Mouse (Mus musculus) intestine, postnatal 0 days (tissue): ENCODE data around the gene Ap1m2. TPM values are rescaled to one million over a fixed set of nuclear protein-coding genes. Genes with fewer than 3 reads are reported as not detected.

Experiments used
- ATAC-seq: fragments of 200-750 bp; cut with Nextera tagmentation; 2 replicates; pipeline ENCODE4 v1.8.0; 2017; ENCODE audit warnings: mild to moderate bottlenecking, moderate TSS enrichment, moderate library complexity
- H3K27ac ChIP-seq: fragments of 300-500 bp; sonication (generic); 2 replicates; pipeline ENCODE4 v1.5.1; 2014; ENCODE audit warnings: mild to moderate bottlenecking, low read depth, low read length, moderate library complexity
- H3K27me3 ChIP-seq: fragments of 300-500 bp; sonication (generic); replicated peaks from 2 replicates; pipeline ENCODE4 v1.6.1; 2014; ENCODE audit warnings: low read length, mixed read lengths; ENCODE audit not compliant: control insufficient read depth, insufficient read depth
- H3K36me3 ChIP-seq: fragments of 300-500 bp; sonication (generic); 2 replicates; pipeline ENCODE4 v1.6.1; 2014; ENCODE audit warnings: mild to moderate bottlenecking, moderate library complexity; ENCODE audit not compliant: control insufficient read depth, insufficient read depth
- H3K4me1 ChIP-seq: fragments of 300-500 bp; sonication (generic); replicated peaks from 2 replicates; pipeline ENCODE4 v1.6.1; 2014; ENCODE audit warnings: antibody characterized with exemption, low read length, mixed read lengths; ENCODE audit not compliant: control insufficient read depth, insufficient read depth
- H3K4me2 ChIP-seq: fragments of 300-500 bp; sonication (generic); replicated peaks from 2 replicates; pipeline ENCODE4 v1.6.1; 2014; ENCODE audit warnings: low read depth, mild to moderate bottlenecking, moderate library complexity
- H3K4me3 ChIP-seq: fragments of 300-500 bp; sonication (generic); 2 replicates; pipeline ENCODE4 v1.5.1; 2014; ENCODE audit warnings: low read depth, low read length
- H3K9ac ChIP-seq: fragments of 300-500 bp; sonication (generic); 2 replicates; pipeline ENCODE4 v1.6.1; 2014; ENCODE audit warnings: mild to moderate bottlenecking, low read depth, low read length
- H3K9me3 ChIP-seq: fragments of 300-500 bp; sonication (generic); 2 replicates; pipeline ENCODE4 v1.6.1; 2016; ENCODE audit warnings: mixed run types; ENCODE audit not compliant: control insufficient read depth
- CTCF ChIP-seq: sonication (generic); IDR thresholded peaks from 2 replicates; pipeline ENCODE4 v1.5.1; 2016; ENCODE audit warnings: low read depth, mild to moderate bottlenecking, control low read depth, antibody characterized with exemption, moderate library complexity
- WGBS: fragments of 180-500 bp; shearing (Covaris S2); extraction: QIAGEN DNeasy Blood & Tissue Kit; methylation state at CpG from one replicate; pipeline ENCODE4 v1.1.7; 2014; 5-methylcytosine and 5-hydroxymethylcytosine counted together
- polyA plus RNA-seq: library from polyadenylated mRNA; unstranded; fragments of >200 nt; fragmentation: Nextera tagmentation; extraction: Ambion mirVana; gene quantifications from 2 replicates; pipeline ENCODE4 v1.2.1, GENCODE M21; 2015

The Ap1m2 gene
- polyA plus RNA-seq, 1 experiment from 2014 or later: 192 TPM

GRCm38 (mm10) chr9:21251116-21251735, 60.9 kb downstream of the Ap1m2 start:
- no peaks in the 10 kb centered on the region for H3K4me1 ChIP-seq
- no peak overlapping the region for H3K9ac ChIP-seq
- H3K27me3 ChIP-seq: peaks cover 47% of the 10 kb centered on the region
- H3K4me2 ChIP-seq: no peak overlapping the region
- H3K36me3 ChIP-seq: no peaks in the 10 kb centered on the region
- 62% methylated on average over 13 of the region's 13 CpGs for WGBS
- H3K4me3 ChIP-seq: no peak overlapping the region
- no peak for TF ChIP-seq CTCF
- no peaks in the 10 kb centered on the region for H3K9me3 ChIP-seq
- ATAC-seq: no peak
- H3K27ac ChIP-seq: no peak overlapping the region

GRCm38 (mm10) chr9:21250509-21250908, 61.6 kb downstream of the Ap1m2 start:
- H3K36me3 ChIP-seq: no peaks in the 10 kb centered on the region
- no peak overlapping the region for H3K4me2 ChIP-seq
- no peaks in the 10 kb centered on the region for H3K4me1 ChIP-seq
- H3K27me3 ChIP-seq: peaks cover 54% of the 10 kb centered on the region
- H3K9me3 ChIP-seq: no peaks in the 10 kb centered on the region
- ATAC-seq: no peak
- TF ChIP-seq CTCF: no peak
- no peak overlapping the region for H3K9ac ChIP-seq
- WGBS: 50% methylated on average over 2 of the region's 2 CpGs
- no peak overlapping the region for H3K4me3 ChIP-seq
- H3K27ac ChIP-seq: no peak overlapping the region

GRCm38 (mm10) chr9:21249629-21250508, 62.3 kb downstream of the Ap1m2 start:
- H3K4me1 ChIP-seq: no peaks in the 10 kb centered on the region
- no peaks in the 10 kb centered on the region for H3K9me3 ChIP-seq
- no peak overlapping the region for H3K4me3 ChIP-seq
- no peak overlapping the region for H3K9ac ChIP-seq
- H3K4me2 ChIP-seq: no peak overlapping the region
- H3K36me3 ChIP-seq: no peaks in the 10 kb centered on the region
- no peak overlapping the region for H3K27ac ChIP-seq
- no peak for ATAC-seq
- H3K27me3 ChIP-seq: peaks cover 60% of the 10 kb centered on the region
- no peak for TF ChIP-seq CTCF
- WGBS: 29% methylated on average over 17 of the region's 17 CpGs

- Histone ChIP-seq H3K4me2 (peak within 1 kb of the TSS; percentile 59), H3K27ac (no peak within 1 kb of the TSS), H3K36me3 (no peaks in the 10 kb centered on the region), H3K9ac (no peak within 1 kb of the TSS), H3K9me3 (no peaks in the 10 kb centered on the region), H3K27me3 (peaks cover 76% of the 10 kb centered on the region), H3K4me1 (peaks cover 3% of the 10 kb centered on the region), H3K4me3 (peak within 1 kb of the TSS; percentile 32)
- ATAC-seq: no peak
- 3% methylated on average over 29 of the region's 30 CpGs for WGBS
- no peak for TF ChIP-seq CTCF
Measured at GRCm38 (mm10) chr9:21248326-21248725, 63.8 kb downstream of the Ap1m2 start, which contains the start of gene S1pr5. Gene S1pr5 (minus strand): TSS chr9:21248443.

GRCm38 (mm10) chr9:21246342-21246741, 65.8 kb downstream of the Ap1m2 start:
- WGBS: 91% methylated on average over 1 of the region's 1 CpGs
- H3K27me3 ChIP-seq: peaks cover 76% of the 10 kb centered on the region

DNA sequence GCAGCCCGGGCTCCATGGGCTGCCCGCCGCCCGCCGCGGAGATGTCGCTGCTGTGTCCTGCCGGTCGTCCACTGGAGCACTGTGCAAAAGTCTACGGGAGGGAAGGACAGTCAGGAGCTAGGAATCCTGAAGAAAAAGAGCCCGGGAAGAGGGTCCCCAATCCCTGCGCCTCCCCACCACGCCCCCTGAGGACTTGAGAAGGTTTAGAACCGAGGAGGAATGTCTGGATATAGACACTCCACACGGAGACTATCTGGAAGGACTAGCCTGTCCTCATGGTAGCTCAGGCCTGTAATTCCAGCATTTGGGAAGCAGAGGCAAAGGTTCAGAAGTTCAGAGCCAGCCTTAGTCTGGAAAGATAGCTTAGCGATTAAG, 67.0 kb downstream of the Ap1m2 start:
- H3K9ac ChIP-seq: no peak overlapping the region
- no peak for ATAC-seq
- no peaks in the 10 kb centered on the region for H3K36me3 ChIP-seq
- H3K4me1 ChIP-seq: peaks cover 3% of the 10 kb centered on the region
- TF ChIP-seq CTCF: no peak
- H3K9me3 ChIP-seq: no peaks in the 10 kb centered on the region
- H3K4me3 ChIP-seq: peak overlapping the region; percentile 47
- H3K27me3 ChIP-seq: peaks cover 69% of the 10 kb centered on the region
- H3K27ac ChIP-seq: no peak overlapping the region
- 4% methylated on average over 16 of the region's 16 CpGs for WGBS
- H3K4me2 ChIP-seq: peak overlapping the region; percentile 76

More at GRCm38 (mm10) chr9:21246342-21246741, 65.8 kb downstream of the Ap1m2 start:
- no peaks in the 10 kb centered on the region for H3K9me3 ChIP-seq
- H3K9ac ChIP-seq: no peak overlapping the region
- H3K4me1 ChIP-seq: peaks cover 3% of the 10 kb centered on the region
- H3K36me3 ChIP-seq: no peaks in the 10 kb centered on the region
- no peak overlapping the region for H3K27ac ChIP-seq
- ATAC-seq: no peak
- no peak for TF ChIP-seq CTCF
- no peak overlapping the region for H3K4me2 ChIP-seq
- no peak overlapping the region for H3K4me3 ChIP-seq
